Mouse (Mus musculus): ENCODE results near the gene Acbd6.

The Acbd6 gene

DNA sequence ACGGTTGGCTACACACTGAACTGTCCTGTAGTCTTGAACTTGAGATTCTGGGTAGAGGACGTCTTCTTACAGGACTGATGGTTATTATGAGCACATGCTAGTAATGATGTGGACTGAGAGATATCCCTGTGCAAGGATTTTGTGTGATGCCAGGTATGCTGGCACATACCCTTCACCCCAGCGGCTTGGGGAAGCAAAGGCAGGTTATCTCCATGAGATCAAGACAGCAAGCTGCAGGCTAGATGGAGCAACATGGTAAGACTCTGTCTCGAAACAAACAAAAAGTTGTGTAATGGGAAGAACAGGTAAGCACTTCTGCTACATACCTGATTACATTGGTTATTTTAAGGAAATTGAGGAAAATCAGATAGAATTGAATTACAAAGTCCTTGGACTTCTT lies 2.1 kb downstream of the Acbd6 start:
- DNase-seq (ENCODE audit: low spot score in 2 of 2): no peak

DNA sequence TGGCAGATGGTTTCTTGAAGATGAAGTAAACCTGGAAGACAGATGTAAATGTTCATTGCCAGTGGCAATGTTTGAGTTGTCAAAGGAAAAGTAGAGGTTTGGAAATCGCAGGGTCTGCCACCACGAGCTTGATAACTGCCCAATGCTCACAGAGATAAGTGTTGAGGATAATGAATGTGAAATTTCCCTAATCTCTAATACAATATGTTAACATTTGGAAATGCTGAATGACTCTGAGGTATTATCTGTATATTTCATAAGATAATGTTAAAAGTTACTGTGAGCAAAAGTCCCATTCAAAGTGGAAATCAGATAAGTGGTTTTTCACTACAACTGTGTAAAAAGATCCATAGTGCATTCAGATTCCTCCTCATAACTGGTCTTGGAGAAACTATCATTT lies 2.8 kb downstream of the Acbd6 start:
- no peak for DNase-seq (ENCODE audit: low spot score in 2 of 2)

DNA sequence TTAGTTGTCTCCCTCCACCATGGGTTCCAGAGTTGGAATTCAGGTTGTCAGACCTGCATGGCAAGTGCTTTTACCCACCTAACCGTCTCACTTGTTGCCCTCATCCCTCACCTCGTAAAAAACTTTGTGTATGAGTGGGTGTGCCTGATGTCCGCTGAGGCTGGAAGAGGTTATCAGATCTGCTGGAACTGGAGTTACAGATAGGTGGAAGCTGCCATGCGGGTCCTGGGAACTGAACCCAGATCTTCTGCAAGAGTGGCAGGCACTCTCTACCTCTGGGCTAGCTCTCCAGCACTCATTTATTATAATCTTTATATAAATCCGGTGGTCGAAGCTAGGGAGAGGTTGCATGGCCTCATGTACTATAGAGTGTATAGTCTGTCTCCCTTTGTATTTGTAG lies 4.3 kb downstream of the Acbd6 start:
- no peak for DNase-seq (ENCODE audit: low spot score in 2 of 2)

DNA sequence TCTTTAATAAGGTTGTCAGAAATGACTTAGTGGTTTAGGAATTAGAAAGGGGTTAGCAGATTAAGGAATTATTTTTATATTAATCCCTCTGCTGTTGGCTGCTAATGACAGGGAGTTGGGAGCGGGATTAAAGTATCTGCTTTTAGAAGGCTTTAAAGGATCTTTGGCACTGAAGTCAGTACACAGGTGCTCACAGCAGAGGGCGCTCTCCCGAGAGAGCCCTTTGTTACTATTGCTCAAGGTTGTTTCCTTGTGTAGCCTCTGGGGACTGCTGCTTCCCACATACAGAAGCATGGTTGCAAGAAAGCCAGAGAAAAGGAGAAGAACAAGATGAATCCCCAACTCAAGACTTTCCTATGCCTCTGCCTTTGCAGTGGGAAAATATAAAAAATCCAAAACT lies 6.8 kb downstream of the Acbd6 start:
- DNase-seq (ENCODE audit: low spot score in 2 of 2): no peak

- DNase-seq (ENCODE audit: low spot score in 2 of 2): no peak
Observed at GRCm38 (mm10) chr1:155568133-155568532, 10.2 kb downstream of the Acbd6 start.

GRCm38 (mm10) chr1:155569340-155569739 lies 11.4 kb downstream of the Acbd6 start:
- DNase-seq (ENCODE audit: low spot score in 2 of 2): no peak

DNA sequence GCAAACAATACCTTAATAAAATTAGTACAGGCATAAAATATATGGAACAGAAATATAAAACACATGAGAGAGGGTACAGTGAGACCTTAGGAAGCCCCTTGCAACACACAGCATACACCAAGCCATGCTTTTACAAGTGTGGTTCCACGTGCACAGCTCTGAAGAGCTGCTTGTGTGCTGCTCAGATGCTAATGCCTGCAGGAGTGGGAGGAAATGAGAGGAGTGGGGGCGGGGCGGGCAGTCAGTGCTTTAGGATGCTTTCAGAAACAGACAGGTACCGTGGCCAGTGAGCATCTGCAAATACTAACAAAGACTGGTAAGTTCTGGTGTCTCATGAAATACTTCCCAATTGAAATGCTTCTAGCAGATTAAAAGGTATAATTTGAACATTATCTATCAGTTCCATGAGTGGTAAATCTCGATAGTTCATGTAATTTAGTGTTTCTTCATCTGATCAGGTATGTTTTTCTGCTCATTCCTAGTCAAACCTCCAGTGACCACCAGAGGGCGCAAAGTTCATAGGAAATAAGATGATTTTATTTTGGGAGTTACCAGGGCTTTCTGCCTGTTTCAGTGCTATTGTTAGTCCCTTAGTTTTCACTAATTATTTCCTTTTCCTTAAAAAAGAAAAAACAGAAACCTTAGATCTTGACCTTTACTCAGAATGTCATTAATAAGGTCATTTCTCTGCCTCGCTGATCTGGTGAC lies 17.2 kb downstream of the Acbd6 start:
- DNase-seq (ENCODE audit: low spot score in 2 of 2): peak; percentile 59

- DNase-seq (ENCODE audit: low spot score in 2 of 2): no peak
Observed at GRCm38 (mm10) chr1:155576432-155576831, 18.5 kb downstream of the Acbd6 start.

DNA sequence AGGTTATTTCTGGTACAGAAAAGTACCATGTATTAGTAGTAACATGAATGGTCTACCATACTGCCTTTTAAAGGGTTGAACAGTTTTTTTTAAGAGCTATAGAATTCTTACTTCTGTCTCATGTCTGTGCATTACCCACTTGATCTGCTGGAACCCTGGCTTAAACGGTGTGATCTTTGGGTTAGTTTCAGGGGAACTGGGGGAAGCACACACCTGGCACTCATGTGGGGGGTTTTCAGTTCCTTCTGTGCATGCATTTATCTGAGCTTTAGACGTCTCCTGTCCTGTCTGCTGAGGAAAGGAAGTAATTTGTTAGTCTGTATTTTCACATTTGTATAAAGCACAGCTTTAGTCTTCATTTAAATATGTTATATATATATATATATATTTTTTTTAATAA lies 19.4 kb downstream of the Acbd6 start:
- no peak for DNase-seq (ENCODE audit: low spot score in 2 of 2)

DNA sequence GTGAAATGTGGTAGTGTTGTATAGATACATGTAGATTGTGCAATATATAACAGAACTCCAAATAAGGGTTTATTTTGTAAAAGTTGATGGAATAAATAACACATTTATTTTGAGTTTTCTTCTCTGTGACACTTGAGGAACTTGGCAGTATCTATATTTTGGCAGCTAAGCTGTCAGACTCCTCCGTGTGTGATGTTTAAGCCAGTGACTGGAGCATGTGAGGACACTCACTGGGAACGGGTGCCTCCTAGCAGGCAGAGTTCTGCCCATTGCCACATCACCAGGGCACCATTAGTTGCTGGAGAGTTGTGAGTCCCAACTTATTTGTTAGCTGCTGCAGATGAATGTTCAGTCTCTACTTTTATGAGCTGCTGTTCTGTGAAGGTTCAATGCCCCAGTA lies 30.0 kb downstream of the Acbd6 start:
- no peak for DNase-seq (ENCODE audit: low spot score in 2 of 2)

- DNase-seq (ENCODE audit: low spot score in 2 of 2): no peak
Observed at GRCm38 (mm10) chr1:155594141-155594540, 36.2 kb downstream of the Acbd6 start.

DNA sequence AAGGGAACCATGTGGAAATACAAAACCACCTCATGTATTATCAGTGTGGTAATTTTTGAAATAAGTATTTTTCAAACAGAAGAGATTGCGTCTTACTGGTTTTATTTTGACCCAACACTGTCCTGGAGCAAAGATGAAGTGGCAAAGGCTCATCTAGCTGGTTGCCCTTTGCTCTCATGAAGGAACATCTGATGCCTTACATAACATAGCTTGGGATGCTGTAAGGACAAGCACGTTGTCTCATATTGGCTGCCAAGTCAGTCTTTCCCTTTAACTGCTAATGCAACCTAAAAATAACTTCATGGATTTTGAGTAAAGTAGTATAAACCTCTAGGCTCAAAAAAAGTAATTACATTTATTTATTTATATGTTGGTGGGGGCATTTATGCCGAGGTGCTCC lies 38.7 kb downstream of the Acbd6 start:
- no peak for DNase-seq (ENCODE audit: low spot score in 2 of 2)

DNA sequence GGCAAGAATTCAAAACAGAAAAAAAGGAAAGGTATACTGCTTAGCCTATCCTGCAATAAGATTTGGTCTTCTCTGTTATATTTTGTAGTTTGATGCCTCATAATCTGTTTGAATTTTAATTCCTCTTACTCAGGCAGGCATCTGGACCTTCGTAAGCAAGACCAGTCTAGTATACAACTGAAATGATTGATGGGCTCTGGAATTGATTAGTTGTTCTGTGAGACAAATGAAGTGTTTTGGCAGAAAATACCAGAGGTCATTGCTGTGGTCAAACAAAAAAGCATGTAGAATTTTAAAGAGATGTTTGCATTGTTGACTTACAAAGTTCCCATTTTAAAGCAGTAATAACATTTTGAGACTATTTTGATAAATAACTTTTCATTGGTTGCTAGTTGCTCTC lies 46.8 kb downstream of the Acbd6 start:
- DNase-seq (ENCODE audit: low spot score in 2 of 2): no peak

GRCm38 (mm10) chr1:155605391-155606155 lies 47.7 kb downstream of the Acbd6 start:
- DNase-seq (ENCODE audit: low spot score in 2 of 2): no peak

DNA sequence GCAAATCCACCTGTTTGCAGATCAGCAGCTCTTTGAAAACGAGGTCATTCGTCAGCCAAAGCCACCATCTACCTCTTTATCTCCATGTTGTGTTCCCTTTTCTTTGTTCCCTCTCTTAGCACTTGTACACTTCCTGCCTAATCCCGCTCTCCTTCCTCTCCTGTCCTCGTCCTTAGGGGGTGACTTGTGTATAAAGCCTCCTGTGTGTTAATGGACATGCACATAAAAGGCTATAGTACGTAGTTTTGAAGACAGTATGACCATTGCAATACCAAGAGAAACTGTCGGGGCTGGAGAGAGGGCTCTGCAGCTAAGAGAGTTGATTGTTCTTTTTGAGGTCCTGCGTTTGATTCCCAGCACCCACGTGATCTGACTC lies 48.2 kb downstream of the Acbd6 start:
- DNase-seq (ENCODE audit: low spot score in 2 of 2): no peak

GRCm38 (mm10) chr1:155608524-155608923 lies 50.6 kb downstream of the Acbd6 start:
- no peak for DNase-seq (ENCODE audit: low spot score in 2 of 2)

DNA sequence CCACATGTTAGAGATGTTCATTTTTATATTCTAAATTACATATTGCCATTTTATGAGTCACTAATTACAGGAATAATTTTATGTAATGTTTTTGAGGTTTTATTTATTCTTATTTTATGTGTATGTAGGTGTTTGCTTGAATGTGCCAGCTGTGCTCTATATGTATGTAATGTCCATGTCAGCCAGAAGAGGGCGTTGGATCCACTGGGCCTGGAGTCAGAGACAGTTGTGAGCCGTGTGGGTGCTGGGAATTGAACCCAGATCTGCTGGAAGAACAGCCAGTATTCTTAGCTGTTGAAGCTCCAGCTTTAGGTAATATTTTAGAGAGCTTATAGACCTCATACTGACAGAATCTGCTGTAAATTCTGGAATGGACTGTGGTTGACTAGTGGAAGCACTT lies 56.5 kb downstream of the Acbd6 start:
- no peak for DNase-seq (ENCODE audit: low spot score in 2 of 2)

- DNase-seq (ENCODE audit: low spot score in 2 of 2): no peak
Observed at GRCm38 (mm10) chr1:155621075-155621474, 63.2 kb downstream of the Acbd6 start.

- no peak for DNase-seq (ENCODE audit: low spot score in 2 of 2)
Observed at GRCm38 (mm10) chr1:155623192-155623591, 65.3 kb downstream of the Acbd6 start.

- DNase-seq (ENCODE audit: low spot score in 2 of 2): no peak
Observed at GRCm38 (mm10) chr1:155627746-155628145, 69.8 kb downstream of the Acbd6 start.

GRCm38 (mm10) chr1:155636648-155637047 lies 78.7 kb downstream of the Acbd6 start:
- DNase-seq (ENCODE audit: low spot score in 2 of 2): no peak

GRCm38 (mm10) chr1:155645816-155646215 lies 87.9 kb downstream of the Acbd6 start:
- peak; percentile 23 to 25 for DNase-seq (ENCODE audit: low spot score in 2 of 2)

Measured in right cerebral cortex, postnatal 36 days (tissue).